Mouse (Mus musculus) ES-E14 (cell line): Measurements from ENCODE around the gene Klhdc7b. TPM values are rescaled to one million over a fixed set of nuclear protein-coding genes. Genes with fewer than 3 reads are reported as not detected.

Source experiments
- DNase-seq: peaks from one replicate; pipeline ENCODE4 v3.0.0-alpha.2; 2013; ENCODE audit warnings: low read depth, low spot score
- H3K27ac ChIP-seq: 2 replicates; pipeline ENCODE4 v1.5.1; 2012; ENCODE audit warnings: low read depth, mild to moderate bottlenecking, low read length, moderate library complexity, mixed read lengths; ENCODE audit not compliant: poor library complexity, insufficient read depth, severe bottlenecking
- H3K36me3 ChIP-seq: 2 replicates; pipeline ENCODE4 v1.6.1; 2012; ENCODE audit warnings: mild to moderate bottlenecking, low read length, moderate library complexity, mixed read lengths; ENCODE audit not compliant: control insufficient read depth, poor library complexity, insufficient read depth, severe bottlenecking
- H3K4me1 ChIP-seq, 2 experiments: fragments of 150-350 bp in 1 of 2; sonication (generic) in 1 of 2; 2 replicates each; pipeline ENCODE4 v1.6.1; 2012; ENCODE audit warnings: low read length in 2 of 2, mild to moderate bottlenecking in 1 of 2, mixed read lengths in 1 of 2; ENCODE audit not compliant: control insufficient read depth in 2 of 2, insufficient read depth in 2 of 2, poor library complexity in 1 of 2
- H3K4me3 ChIP-seq, 2 experiments: fragments of 150-350 bp in 1 of 2; sonication (generic) in 1 of 2; 2 replicates each; pipeline ENCODE4 v1.5.1; 2012; ENCODE audit warnings: low read length in 2 of 2, low read depth in 1 of 2, mild to moderate bottlenecking in 1 of 2, mixed read lengths in 1 of 2; ENCODE audit not compliant: insufficient read depth in 1 of 2, poor library complexity in 1 of 2, severe bottlenecking in 1 of 2
- H3K9ac ChIP-seq: 2 replicates; pipeline ENCODE4 v1.6.1; 2012; ENCODE audit warnings: low read depth, mild to moderate bottlenecking, low read length, mixed read lengths; ENCODE audit not compliant: poor library complexity, insufficient read depth, severe bottlenecking
- H3K9me3 ChIP-seq: fragments of 150-350 bp; sonication (generic); 2 replicates; pipeline ENCODE4 v1.6.1; 2012; ENCODE audit warnings: low read depth, mild to moderate bottlenecking, low read length; ENCODE audit not compliant: control insufficient read depth, insufficient read depth
- CHD2 ChIP-seq: IDR thresholded peaks from 2 replicates; pipeline ENCODE4 v1.6.1; 2014; ENCODE audit warnings: mild to moderate bottlenecking, low read depth, low read length, inconsistent platforms
- HCFC1 ChIP-seq: IDR thresholded peaks from 2 replicates; pipeline ENCODE4 v1.6.1; 2012; ENCODE audit warnings: low read length, inconsistent platforms, borderline replicate concordance; ENCODE audit not compliant: insufficient read depth
- MAFK ChIP-seq: IDR thresholded peaks from 2 replicates; pipeline ENCODE4 v1.6.1; 2014; ENCODE audit warnings: mild to moderate bottlenecking, low read depth, low read length, inconsistent platforms; ENCODE audit not compliant: insufficient read depth
- ZC3H11A ChIP-seq: IDR thresholded peaks from 2 replicates; pipeline ENCODE4 v1.6.1; 2012; ENCODE audit warnings: low read depth, mild to moderate bottlenecking, inconsistent platforms, low read length, borderline replicate concordance
- ZNF384 ChIP-seq: IDR thresholded peaks from 2 replicates; pipeline ENCODE4 v1.6.1; 2012; ENCODE audit warnings: low read depth, low read length, inconsistent platforms
- in situ Hi-C, 2 experiments: fragments of 600-800 bp; cut with MboI; formaldehyde crosslinking; loops; one replicate each; pipeline ENCODE4 v1.15.1; 2025; ENCODE audit warnings: low sequenced_read_pairs in 2 of 2, inconsistent platforms in 1 of 2; ENCODE audit not compliant: unreplicated experiment in 2 of 2
- total RNA-seq: library from RNA; depleted of rRNA; stranded (reverse); fragments of 300-350 nt; gene quantifications from 2 replicates; pipeline ENCODE4 v1.2.3, GENCODE M21; 2012

Gene Klhdc7b
- total RNA-seq, 1 experiment, result 0.13 TPM

- no peak for DNase-seq
- in situ Hi-C loops, result no loop called here
- H3K27ac ChIP-seq, result no peak overlapping the region
- peaks cover 2 to 7% of the 10 kb centered on the region in 2 experiments; a peak in 3 of 4 replicates for H3K4me1 ChIP-seq
- no peak overlapping the region for H3K4me3 ChIP-seq
- no peak overlapping the region for H3K9ac ChIP-seq
- TF ChIP-seq ZC3H11A, result no peak
- TF ChIP-seq MAFK, result no peak
- no peak for TF ChIP-seq HCFC1
- TF ChIP-seq CHD2, result no peak
- TF ChIP-seq ZNF384, result no peak
- H3K9me3 ChIP-seq, result no peaks in the 10 kb centered on the region
- H3K36me3 ChIP-seq, result peaks cover 7% of the 10 kb centered on the region; the same call in 1 of the 2 replicates
These were observed 37.2 kb downstream of the Klhdc7b start for GRCm38 (mm10) chr15:89421938-89422337.

DNA sequence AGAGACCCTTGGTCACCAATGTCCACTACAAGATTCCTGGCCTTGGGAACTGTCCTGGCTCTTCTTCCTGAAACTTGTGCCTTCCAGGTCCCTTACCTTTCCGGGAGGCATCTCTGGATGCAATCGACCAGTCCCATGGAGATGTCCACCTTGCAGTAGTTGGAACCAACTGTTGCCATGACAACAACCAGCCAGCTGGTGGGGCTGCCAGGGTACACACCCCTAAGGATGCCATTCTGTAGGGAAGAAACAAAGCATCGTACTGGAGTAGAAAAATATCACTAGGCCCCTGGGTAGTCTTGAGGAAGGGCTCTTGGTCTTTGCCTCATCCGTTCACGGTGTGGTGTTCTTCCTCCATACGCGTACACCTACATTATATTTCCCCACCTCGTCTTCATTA is 39.9 kb downstream of the Klhdc7b start:
- Histone ChIP-seq H3K9me3 (no peaks in the 10 kb centered on the region), H3K36me3 (peaks cover 10% of the 10 kb centered on the region; the same call in 1 of the 2 replicates), H3K9ac (no peak overlapping the region), H3K4me1 (peaks cover 2 to 12% of the 10 kb centered on the region in 2 experiments; a peak in 3 of 4 replicates), H3K27ac (no peak overlapping the region), H3K4me3 (no peak overlapping the region)
- no peak for DNase-seq
- no peak for TF ChIP-seq CHD2
- TF ChIP-seq MAFK, result no peak
- no peak for TF ChIP-seq ZC3H11A
- no peak for TF ChIP-seq HCFC1
- no peak for TF ChIP-seq ZNF384
- in situ Hi-C loops, result no loop called here

- no peak for DNase-seq
- Histone ChIP-seq H3K9ac (peak within 1 kb of the TSS; percentile 16), H3K4me1 (peaks cover 2 to 12% of the 10 kb centered on the region in 2 experiments; a peak in 3 of 4 replicates), H3K4me3 (peak within 1 kb of the TSS; percentile 22 to 54; a peak in 3 of 4 replicates), H3K9me3 (no peaks in the 10 kb centered on the region), H3K27ac (peak within 1 kb of the TSS; percentile 55; the same call in 1 of the 2 replicates), H3K36me3 (peaks cover 10% of the 10 kb centered on the region; the same call in 1 of the 2 replicates)
- in situ Hi-C loops, result no loop called here
- TF ChIP-seq HCFC1 (no peak), MAFK (no peak), CHD2 (no peak), ZNF384 (no peak), ZC3H11A (no peak)
These were observed 41.0 kb downstream of the Klhdc7b start, which contains the start of gene Cpt1b for GRCm38 (mm10) chr15:89425711-89426121. Gene Cpt1b (minus strand): TSS chr15:89425863.

DNA sequence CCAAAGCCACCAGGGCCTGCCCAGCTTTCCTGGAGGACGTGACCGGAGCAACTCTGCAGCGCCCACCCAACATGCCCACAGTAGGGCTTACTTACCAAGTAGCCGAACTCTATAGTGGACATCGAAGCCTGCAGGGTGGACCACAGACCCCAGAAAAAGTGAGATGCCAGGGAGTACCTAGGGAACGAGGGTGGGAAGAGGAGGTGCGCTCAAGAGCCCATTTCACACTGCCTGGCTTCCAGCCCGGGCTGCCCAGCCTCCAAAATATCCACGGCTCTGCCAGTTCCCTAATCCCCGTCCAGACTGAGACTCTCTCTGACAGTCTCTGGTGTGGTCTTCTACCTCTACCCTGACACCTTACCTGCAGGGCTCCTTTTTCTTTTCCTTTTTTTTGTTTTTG is 42.0 kb downstream of the Klhdc7b start:
- Histone ChIP-seq H3K9ac (no peak overlapping the region), H3K9me3 (no peaks in the 10 kb centered on the region), H3K4me1 (peaks cover 2 to 12% of the 10 kb centered on the region in 2 experiments; a peak in 3 of 4 replicates), H3K27ac (no peak overlapping the region), H3K4me3 (no peak overlapping the region), H3K36me3 (peaks cover 10% of the 10 kb centered on the region; the same call in 1 of the 2 replicates)
- in situ Hi-C loops, result no loop called here
- TF ChIP-seq HCFC1 (no peak), ZNF384 (no peak), MAFK (no peak), ZC3H11A (no peak), CHD2 (no peak)
- DNase-seq, result no peak
